Mouse (Mus musculus): Measurements from ENCODE around the gene Efna1. TPM values are rescaled to one million over a fixed set of nuclear protein-coding genes. Genes with fewer than 3 reads are reported as not detected.

The Efna1 gene
- polyA plus RNA-seq, 1 experiment from 2014 or later: 11.0 TPM

DNA sequence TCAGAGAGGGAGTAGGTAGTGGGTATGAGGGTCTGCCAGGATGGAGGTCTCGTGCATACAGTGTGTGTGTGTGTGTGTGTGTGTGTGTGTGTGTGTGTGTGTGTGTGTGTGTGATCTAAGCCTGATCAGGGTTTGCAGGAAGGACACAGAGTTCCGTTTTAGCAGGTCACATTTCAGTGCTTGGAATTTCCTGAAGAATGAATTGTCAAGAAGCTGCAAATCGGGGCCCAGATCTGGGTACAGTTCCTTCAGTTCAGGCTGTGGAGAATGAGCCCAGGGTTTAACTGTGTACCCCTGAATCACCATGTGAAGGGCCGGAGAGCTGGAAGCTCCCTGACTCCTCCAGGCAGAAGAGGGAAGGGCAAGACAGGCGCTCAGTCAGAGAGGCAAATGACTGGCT is 6.3 kb upstream of the Efna1 start:
- Histone ChIP-seq H3K27me3 (peaks cover 14% of the 10 kb centered on the region; the same call in 1 of the 2 replicates), H3K9ac (replicated peaks) (no peak overlapping the region), H3K36me3 (no peaks in the 10 kb centered on the region), H3K27ac (replicated peaks) (no peak overlapping the region), H3K4me1 (peaks cover 6% of the 10 kb centered on the region; the same call in 1 of the 2 replicates), H3K4me2 (replicated peaks) (no peak overlapping the region), H3K4me3 (no peak overlapping the region), H3K9me3 (no peaks in the 10 kb centered on the region)
- WGBS: 67% methylated on average over 5 of the region's 5 CpGs
- ATAC-seq (ENCODE audit: low FRiP score, low read depth): no peak

DNA sequence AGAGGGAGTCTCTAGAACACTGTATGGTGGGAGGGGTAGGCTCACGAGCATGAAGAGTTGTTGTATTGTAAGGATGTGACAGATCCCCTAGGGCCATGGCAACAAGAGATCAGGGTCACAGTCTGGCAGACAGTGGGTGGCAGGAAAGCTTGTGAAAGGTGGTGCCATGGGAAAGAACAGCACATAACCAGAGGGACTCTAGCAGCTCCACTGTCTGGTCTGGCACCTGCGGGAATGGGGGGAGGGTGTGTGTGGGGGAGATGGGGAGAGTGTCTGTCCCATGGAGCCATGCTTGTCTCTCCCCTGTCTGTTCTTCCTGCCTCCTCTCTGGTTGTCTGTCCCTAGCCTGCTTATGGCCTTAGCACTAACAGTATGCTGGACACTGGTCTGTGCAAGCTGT is 4.6 kb upstream of the Efna1 start:
- Histone ChIP-seq H3K4me1 (peaks cover 22% of the 10 kb centered on the region), H3K9me3 (no peaks in the 10 kb centered on the region), H3K4me3 (no peak overlapping the region), H3K27ac (replicated peaks) (no peak overlapping the region), H3K9ac (replicated peaks) (no peak overlapping the region), H3K36me3 (no peaks in the 10 kb centered on the region), H3K4me2 (replicated peaks) (no peak overlapping the region), H3K27me3 (peaks cover 32% of the 10 kb centered on the region)
- ATAC-seq (ENCODE audit: low FRiP score, low read depth): no peak
- WGBS: 47% methylated on average over 2 of the region's 2 CpGs

DNA sequence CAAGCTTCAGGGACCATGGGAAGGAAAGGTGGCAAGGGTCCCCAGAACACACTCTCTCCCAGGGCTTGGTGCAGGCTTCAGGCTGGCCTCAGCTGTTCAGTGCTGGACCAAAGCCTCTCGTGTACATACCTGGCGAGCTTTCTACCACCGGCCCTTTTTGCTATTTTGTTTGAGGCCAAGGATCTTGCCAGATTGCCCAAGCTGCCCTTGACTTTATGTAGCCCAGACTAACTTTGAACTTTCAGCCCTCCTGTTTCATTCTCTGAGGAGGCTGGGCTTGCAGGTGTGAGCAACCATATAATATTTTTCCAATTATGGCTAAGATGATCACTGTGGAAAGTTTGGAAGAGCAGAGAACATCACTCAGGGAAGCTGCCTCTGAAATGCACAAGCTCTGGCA is 3.3 kb upstream of the Efna1 start:
- WGBS: 91% methylated on average over 3 of the region's 3 CpGs
- Histone ChIP-seq H3K4me1 (peaks cover 35% of the 10 kb centered on the region), H3K36me3 (no peaks in the 10 kb centered on the region), H3K4me3 (no peak overlapping the region), H3K9me3 (no peaks in the 10 kb centered on the region), H3K27me3 (peaks cover 44% of the 10 kb centered on the region), H3K27ac (replicated peaks) (no peak overlapping the region), H3K9ac (replicated peaks) (no peak overlapping the region), H3K4me2 (replicated peaks) (no peak overlapping the region)
- no peak for ATAC-seq (ENCODE audit: low FRiP score, low read depth)

DNA sequence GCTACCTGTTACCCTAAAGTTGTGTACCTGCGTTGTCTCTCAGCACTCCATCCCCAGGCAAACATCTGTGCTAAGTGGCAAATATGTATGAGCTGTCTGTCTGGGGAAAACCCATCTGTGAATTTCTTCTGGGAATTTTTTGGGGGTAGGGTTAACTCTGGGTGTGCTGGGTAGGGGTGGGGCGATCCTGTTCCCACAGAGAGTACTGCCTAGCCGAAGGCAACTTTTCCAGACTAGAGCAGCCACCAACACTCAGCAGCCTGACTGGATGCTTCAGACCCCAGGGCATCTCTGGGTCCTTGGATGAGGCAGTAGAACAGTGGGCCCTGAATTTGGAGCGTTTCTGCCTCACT is 1.3 kb upstream of the Efna1 start:
- 22% methylated on average over 4 of the region's 4 CpGs for WGBS
- Histone ChIP-seq H3K36me3 (no peaks in the 10 kb centered on the region), H3K9me3 (no peaks in the 10 kb centered on the region), H3K9ac (replicated peaks) (no peak overlapping the region), H3K4me2 (replicated peaks) (no peak overlapping the region), H3K4me3 (no peak overlapping the region), H3K27ac (replicated peaks) (no peak overlapping the region), H3K27me3 (peaks cover 64% of the 10 kb centered on the region), H3K4me1 (peaks cover 41% of the 10 kb centered on the region)
- ATAC-seq (ENCODE audit: low FRiP score, low read depth): no peak

DNA sequence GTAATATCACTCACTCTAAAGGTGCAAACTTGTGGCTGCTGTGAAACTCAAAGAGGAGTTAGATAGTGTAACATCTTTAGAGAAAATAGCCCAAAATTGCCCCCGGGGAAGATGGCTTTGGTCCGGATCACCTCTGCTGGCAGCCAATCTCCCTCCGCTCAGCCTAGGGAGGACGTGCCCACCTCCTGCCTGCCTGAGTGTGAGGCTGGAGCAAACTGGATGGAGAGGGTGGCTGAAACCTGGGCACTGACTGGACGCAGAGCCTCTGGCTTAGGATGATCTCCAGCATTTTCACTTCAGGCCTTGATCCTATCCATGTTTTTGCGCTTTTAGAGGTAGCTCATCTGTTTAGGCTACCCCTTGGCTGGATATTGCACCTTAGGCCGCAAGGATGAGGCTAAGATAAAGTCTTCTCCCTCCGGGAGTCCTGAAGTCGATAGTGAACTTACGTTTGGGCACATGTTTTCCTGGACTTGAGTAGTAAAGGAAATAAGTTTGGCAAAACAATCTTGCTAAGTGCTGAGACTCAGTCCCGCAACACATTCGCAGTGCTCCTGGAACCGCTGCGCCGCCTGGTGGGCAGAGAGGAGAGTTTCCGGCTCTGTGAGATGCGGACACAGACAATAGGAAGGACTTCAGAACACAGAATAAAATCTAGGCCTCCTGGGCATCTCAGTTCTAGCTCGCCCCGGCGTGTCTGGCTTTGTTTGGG is 793 bp upstream of the Efna1 start:
- 12% methylated on average over 20 of the region's 20 CpGs for WGBS
- no peak for ATAC-seq (ENCODE audit: low FRiP score, low read depth)
- no peak overlapping the region for H3K27ac ChIP-seq (replicated peaks)
- peaks cover 70% of the 10 kb centered on the region for H3K27me3 ChIP-seq
- peaks cover 41% of the 10 kb centered on the region for H3K4me1 ChIP-seq
- peak overlapping the region; percentile 48; the same call in 1 of the 2 replicates for H3K9ac ChIP-seq (replicated peaks)
- H3K4me3 ChIP-seq: peak overlapping the region; percentile 45
- H3K36me3 ChIP-seq: no peaks in the 10 kb centered on the region
- H3K4me2 ChIP-seq (replicated peaks): peak overlapping the region; percentile 74
- no peaks in the 10 kb centered on the region for H3K9me3 ChIP-seq

DNA sequence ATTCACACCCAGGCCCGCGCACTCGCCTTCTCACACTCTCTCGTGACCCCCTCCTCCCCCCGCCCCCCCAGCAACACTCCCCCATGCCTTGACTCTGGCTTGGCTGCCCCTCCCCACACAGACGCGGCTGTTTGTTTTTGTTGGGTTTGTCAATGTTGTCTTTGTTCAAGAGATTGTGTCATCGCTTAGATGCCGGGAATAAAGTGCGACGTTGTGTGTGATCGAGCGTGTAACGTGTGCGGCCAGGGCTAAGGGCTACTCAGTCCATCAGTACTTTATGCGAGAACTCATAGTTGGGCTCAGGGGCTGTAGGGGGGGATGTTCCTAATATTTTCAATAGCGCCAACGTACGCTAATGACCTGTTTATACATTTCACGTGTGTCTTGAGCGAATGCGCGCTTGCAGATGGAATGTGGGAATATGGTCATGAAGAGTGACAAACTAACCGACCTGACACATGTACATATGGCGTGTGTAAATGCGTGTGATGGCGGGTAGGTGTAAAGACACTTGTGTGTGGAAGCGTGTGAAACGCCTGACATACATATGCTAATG is 814 bp downstream of the Efna1 start:
- H3K4me1 ChIP-seq: peaks cover 38% of the 10 kb centered on the region
- H3K27me3 ChIP-seq: peaks cover 68% of the 10 kb centered on the region
- no peaks in the 10 kb centered on the region for H3K36me3 ChIP-seq
- peak; percentile 23; the same call in 1 of the 2 replicates for ATAC-seq (ENCODE audit: low FRiP score, low read depth)
- H3K9me3 ChIP-seq: no peaks in the 10 kb centered on the region
- H3K4me2 ChIP-seq (replicated peaks): peak overlapping the region; percentile 74
- peak overlapping the region; percentile 45 for H3K4me3 ChIP-seq
- H3K9ac ChIP-seq (replicated peaks): peak overlapping the region; percentile 48; the same call in 1 of the 2 replicates
- WGBS: under 1% methylated on average over 29 of the region's 29 CpGs
- no peak overlapping the region for H3K27ac ChIP-seq (replicated peaks)

DNA sequence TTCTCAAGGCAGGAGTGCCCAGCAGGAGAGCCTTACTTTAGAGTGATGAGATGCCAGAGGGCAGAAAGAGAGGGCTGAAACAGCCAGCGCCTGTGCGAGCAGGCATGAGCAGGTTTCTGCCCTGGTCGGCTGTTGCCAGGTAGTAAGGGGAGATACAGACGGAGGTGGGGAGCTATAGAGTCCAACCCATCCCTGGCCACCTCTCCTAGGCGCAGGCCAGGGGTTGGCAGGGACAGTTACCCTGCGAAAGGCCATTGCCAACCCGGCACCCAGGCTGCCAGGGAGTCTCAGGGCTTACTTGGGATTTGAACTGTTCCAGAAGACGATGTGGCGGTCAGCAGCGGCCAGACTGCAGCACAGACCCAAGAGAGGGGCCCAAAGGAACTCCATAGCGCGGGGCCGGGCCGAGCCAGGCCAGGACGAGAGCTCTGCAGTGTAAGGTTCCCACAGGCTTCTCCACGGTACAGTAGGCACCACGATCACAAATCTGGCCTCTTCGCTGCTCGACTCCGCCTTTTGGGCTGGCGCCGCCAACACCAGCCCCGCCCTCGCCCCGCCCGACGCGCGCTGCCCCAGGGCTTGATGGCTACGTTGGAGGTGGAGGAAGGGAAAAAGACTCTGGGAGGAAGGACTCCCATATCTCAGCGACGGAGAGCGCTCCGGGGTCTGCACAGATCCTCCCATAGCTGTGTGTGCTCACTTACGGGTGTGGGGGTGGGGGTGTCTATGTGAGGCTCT is 1.6 kb downstream of the Efna1 start:
- Histone ChIP-seq H3K27me3 (peaks cover 70% of the 10 kb centered on the region), H3K27ac (replicated peaks) (no peak overlapping the region), H3K36me3 (no peaks in the 10 kb centered on the region), H3K9me3 (no peaks in the 10 kb centered on the region), H3K4me3 (peak overlapping the region; percentile 45), H3K4me2 (replicated peaks) (peak overlapping the region; percentile 74), H3K4me1 (peaks cover 38% of the 10 kb centered on the region), H3K9ac (replicated peaks) (peak overlapping the region; percentile 46)
- ATAC-seq (ENCODE audit: low FRiP score, low read depth): peak; percentile 69
- WGBS: 3% methylated on average over 35 of the region's 35 CpGs

DNA sequence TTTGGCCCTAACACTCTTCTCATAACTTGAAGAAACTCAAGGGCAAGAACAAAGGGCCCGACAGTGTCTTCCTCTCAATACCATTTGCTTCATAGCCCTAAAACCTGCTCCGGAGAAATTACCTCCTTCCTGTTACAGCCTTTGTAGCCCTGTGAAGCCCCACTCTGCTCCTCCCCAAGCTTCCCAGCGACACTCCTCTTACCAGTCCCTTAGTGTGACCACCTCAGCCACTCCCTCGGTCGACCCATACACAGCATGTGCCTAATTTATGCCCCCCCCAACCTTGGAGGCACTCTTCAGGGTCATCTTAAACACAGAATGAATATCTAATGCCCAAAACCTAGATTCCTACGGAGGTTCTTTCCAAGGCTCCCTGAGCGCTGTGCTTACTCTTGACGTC is 2.3 kb downstream of the Efna1 start:
- H3K27me3 ChIP-seq: peaks cover 70% of the 10 kb centered on the region

DNA sequence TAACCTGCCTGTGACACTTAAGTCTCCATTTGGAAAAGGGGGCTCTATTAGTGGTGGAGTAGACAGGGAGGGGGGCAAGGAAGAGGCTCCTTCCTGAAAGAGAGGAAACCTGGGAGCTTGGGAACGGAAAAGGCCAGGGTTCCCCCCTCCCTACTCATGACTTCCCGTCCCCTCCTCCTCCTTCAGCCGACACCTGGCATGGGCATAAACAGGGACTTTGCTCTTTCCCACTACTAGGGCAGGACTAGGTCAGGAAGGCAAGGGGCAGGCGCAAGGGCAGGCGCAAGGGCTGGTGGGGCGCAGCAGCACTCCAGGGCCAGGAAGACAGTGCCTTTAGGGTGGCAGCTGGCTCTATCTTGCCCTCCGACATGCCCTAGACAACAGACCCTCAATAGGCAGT is 2.8 kb downstream of the Efna1 start:
- Histone ChIP-seq H3K4me3 (0 out of 2 replicates have a peak overlapping the region, but pooled peaks have one; percentile 4), H3K4me1 (peaks cover 38% of the 10 kb centered on the region), H3K9ac (replicated peaks) (no peak overlapping the region), H3K9me3 (no peaks in the 10 kb centered on the region), H3K36me3 (no peaks in the 10 kb centered on the region), H3K4me2 (replicated peaks) (no peak overlapping the region), H3K27me3 (peaks cover 69% of the 10 kb centered on the region), H3K27ac (replicated peaks) (no peak overlapping the region)
- 86% methylated on average over 7 of the region's 7 CpGs for WGBS
- ATAC-seq (ENCODE audit: low FRiP score, low read depth): no peak

More for the DNA sequence above, 2.3 kb downstream of the Efna1 start:
- WGBS: 34% methylated on average over 8 of the region's 8 CpGs
- peak overlapping the region; percentile 46; the same call in 1 of the 2 replicates for H3K9ac ChIP-seq (replicated peaks)
- H3K27ac ChIP-seq (replicated peaks): no peak overlapping the region
- H3K4me2 ChIP-seq (replicated peaks): peak overlapping the region; percentile 74
- H3K36me3 ChIP-seq: no peaks in the 10 kb centered on the region
- no peak for ATAC-seq (ENCODE audit: low FRiP score, low read depth)
- H3K4me1 ChIP-seq: peaks cover 38% of the 10 kb centered on the region
- 0 out of 2 replicates have a peak overlapping the region, but pooled peaks have one; percentile 4 for H3K4me3 ChIP-seq
- no peaks in the 10 kb centered on the region for H3K9me3 ChIP-seq

DNA sequence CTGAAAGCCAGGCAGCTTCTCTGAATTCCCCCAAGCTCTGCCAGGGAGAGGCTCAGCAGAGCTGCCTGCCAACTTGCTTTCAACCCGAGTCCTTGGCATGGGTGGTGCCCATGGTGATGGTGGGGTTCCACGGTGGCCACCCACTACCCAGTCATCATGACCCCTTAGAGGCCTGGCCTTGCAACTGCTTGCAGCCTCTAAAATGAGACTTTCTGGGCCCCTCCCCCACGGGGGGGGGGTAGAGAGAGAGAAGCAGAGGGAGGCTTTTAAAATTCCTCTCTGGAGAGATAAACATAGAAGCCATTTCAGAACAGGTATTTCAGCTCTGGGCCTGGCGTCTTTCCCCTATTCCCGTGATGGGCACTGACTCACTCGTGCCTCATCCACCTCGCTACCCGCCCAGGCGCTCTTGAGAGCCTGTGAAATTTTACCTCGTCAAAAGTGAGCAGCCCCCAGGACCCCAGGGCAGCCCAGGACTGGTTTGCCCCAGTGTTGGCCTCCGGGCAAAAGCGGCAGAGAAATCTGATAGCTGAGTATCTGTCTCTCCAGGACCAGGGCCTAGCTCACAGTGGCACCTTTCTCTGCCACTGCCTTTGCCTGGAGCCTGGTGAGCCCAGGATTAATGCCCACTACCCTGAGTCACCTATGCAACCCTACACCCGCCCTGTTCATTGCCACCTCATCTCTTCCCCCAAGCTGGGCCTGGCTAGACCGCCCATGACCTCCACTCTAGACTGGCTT is 3.5 kb downstream of the Efna1 start:
- no peak for ATAC-seq (ENCODE audit: low FRiP score, low read depth)
- no peaks in the 10 kb centered on the region for H3K9me3 ChIP-seq
- peaks cover 68% of the 10 kb centered on the region for H3K27me3 ChIP-seq
- no peak overlapping the region for H3K4me2 ChIP-seq (replicated peaks)
- H3K27ac ChIP-seq (replicated peaks): no peak overlapping the region
- no peak overlapping the region for H3K9ac ChIP-seq (replicated peaks)
- H3K4me3 ChIP-seq: no peak overlapping the region
- H3K36me3 ChIP-seq: no peaks in the 10 kb centered on the region
- H3K4me1 ChIP-seq: peaks cover 37% of the 10 kb centered on the region
- 57% methylated on average over 14 of the region's 14 CpGs for WGBS

DNA sequence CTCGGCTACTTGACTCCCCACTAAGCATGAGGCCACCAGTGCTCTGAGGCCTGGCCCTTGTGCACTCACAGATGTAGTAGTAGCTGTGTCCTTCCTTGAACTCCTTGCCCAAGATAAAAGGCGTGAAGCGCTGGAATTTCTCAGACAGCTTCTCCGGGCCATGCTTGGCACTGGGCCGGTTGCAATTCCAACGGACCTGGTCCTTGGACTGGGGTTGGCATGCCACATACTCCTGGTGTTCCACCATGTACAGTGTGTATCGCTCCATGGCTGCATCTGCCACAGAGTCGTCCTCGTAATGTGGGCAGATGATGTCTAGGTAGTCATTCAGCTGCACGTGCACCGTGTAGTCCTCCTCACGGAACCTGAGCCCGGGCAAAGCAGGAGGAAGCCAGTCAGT is 4.9 kb downstream of the Efna1 start:
- 90% methylated on average over 13 of the region's 13 CpGs for WGBS
- no peak overlapping the region for H3K4me3 ChIP-seq
- no peak overlapping the region for H3K27ac ChIP-seq (replicated peaks)
- H3K27me3 ChIP-seq: peaks cover 62% of the 10 kb centered on the region
- no peak for ATAC-seq (ENCODE audit: low FRiP score, low read depth)
- H3K36me3 ChIP-seq: no peaks in the 10 kb centered on the region
- no peak overlapping the region for H3K4me2 ChIP-seq (replicated peaks)
- H3K4me1 ChIP-seq: peaks cover 25% of the 10 kb centered on the region
- H3K9me3 ChIP-seq: no peaks in the 10 kb centered on the region
- H3K9ac ChIP-seq (replicated peaks): no peak overlapping the region
